Mouse (Mus musculus) kidney, adult 18-20 months (tissue): ENCODE measurements at regions not wholly inside any gene's neighbourhood (a gene's known extent, or its start where the extent isn't known, plus 50 kb on each side); places are given as distances from the start of the nearest gene placed in this dataset.

Experiments
- DNase-seq: peaks from one replicate; pipeline ENCODE4 v3.0.0; 2021

DNA sequence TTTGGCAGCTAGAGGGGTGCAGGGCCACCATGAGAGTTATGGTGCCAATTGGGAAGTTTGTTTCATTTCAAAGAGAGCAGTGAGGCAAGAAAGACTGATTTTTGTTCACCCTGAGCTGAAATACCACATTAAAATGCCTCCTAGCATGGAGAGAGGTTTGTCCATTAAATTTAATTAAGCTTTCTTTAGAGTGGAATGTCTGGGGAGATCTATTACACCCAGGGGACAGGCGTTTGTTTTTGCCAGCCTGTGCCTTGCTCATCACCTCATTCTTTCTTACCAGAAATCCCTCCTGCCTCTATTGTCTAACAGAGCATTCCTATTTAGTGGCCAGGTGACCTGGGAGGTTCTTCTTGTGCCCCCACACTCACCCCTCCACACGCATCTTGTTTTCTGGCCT lies 55.2 kb upstream of the Rcn1 start:
- DNase-seq = no peak

DNA sequence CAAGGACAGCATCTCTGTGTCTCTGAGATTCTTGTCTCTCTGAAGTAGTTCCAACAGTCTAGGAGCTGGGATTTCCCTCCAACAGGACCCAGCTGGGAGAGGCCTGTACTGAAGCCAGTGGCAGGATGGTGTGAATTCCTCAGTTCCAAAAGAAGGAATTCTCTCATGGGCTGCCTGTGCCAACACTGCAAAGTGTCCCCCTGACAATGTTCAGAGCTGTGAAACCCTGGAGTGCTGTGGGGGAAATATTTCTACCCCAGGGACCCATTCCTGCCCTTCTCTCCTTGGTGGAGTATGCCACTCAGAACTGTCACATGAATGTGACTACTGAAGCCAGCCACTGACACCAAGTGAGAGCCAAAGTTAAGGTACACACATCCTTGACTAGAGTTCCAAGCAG lies 55.7 kb upstream of the Rcn1 start:
- no peak for DNase-seq

DNA sequence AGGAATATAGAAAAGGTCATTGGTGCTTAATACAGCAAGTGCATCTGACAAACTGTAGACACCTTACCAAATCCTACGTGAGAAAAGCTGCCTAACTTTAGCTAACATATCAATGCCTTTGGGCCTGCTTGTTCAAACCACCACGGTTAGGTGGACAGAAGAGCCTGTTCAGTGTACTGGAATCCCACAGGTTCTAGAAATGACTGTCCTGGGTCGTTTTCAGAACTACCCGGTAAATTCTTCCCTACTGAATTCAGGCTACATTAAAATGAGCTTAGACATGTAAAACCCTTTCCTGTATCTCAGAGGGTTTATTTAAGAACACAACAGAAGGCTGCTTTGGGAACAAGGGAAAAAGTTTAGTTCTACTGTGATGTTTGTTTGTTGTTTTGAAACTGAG lies 59.5 kb upstream of the Rcn1 start:
- no peak for DNase-seq

DNA sequence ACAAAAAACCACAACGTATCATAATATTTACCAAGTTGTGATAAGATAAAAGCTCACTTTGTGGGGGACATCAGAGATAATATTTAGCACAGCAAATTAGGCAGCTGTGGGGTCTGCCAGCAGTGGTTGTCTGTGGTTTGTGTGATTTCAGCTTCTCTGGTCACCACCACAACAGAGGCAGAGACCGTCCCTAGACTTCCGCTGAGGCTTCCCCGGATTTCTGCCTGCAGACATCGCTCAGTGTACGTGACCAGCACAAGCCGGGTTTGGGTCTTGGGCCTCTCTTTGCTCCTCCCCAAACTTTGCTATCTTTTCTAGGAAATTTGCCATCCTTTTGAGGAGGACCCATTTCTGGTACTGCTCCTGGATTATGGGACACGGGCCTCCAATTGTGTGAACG lies 60.4 kb upstream of the Rcn1 start:
- DNase-seq = no peak

DNA sequence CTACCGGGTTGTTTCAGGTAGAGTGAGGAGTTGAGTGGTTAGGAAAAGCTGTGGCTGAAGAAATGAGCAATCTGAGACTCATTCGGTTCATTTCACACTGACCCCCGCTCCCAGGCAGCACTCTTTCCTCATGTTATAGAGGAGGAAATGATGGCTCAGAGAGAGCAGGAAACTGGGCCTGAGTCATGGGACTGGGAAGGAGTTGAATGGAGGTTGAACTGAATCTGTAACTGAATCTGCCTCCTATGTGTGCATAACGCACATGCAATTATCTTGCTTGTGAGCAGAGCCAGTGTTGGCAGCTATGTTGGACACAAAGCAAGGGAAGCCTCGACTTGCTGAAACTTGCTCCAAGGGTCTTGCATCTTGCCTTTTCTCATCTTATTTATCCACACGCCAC lies 66.5 kb upstream of the Rcn1 start:
- DNase-seq = no peak

DNA sequence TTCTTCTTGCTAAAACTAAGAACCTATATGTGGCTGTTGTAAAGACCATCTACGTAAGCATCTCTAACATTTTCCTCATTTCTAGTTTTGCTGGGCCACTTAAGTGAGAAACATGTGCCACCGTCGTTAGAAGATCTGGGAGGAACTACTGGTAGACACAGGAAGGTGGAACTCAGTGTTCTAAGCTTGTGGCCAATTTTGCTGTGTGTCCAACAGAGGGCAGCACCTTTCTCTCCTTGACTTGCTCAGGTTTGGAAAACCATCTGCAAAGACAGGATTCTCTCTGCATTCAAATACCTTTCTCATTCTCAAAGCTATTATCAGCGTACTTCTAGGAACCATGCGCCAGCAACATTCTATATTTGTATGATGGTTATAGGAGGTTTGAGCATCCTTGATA lies 69.8 kb upstream of the Rcn1 start:
- peak; percentile 18 for DNase-seq

DNA sequence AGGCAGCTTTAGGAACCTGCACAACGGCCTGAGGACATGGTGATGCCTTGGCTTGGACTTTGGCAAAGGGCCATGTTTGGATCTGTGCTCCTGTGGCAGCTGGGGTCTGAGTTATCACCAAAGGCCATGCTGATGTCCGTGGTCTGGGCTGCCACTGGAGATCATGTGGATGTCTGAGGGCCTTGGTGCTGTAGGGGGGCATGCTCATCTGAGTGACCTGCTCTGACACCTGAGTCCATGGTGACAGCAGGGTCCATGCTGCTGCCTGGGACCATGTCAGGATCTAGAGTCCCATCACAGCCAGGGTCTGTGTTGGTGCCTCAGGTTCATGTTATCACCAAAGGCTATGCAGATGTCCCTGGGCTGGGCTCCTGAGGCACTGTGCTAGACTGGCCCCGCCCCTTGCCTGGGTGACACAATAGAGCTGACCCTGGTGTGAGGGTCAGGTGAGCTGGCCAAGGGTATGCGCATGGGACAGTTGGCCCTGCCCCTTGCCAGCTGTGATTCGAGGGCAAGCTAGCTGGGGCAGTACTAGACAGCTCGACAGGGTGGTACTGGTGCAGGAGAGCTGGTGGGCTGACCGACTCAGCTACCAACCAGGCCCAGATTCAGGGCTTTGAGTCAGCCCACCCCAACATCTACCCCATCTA lies 77.0 kb upstream of the Rcn1 start:
- DNase-seq = no peak

DNA sequence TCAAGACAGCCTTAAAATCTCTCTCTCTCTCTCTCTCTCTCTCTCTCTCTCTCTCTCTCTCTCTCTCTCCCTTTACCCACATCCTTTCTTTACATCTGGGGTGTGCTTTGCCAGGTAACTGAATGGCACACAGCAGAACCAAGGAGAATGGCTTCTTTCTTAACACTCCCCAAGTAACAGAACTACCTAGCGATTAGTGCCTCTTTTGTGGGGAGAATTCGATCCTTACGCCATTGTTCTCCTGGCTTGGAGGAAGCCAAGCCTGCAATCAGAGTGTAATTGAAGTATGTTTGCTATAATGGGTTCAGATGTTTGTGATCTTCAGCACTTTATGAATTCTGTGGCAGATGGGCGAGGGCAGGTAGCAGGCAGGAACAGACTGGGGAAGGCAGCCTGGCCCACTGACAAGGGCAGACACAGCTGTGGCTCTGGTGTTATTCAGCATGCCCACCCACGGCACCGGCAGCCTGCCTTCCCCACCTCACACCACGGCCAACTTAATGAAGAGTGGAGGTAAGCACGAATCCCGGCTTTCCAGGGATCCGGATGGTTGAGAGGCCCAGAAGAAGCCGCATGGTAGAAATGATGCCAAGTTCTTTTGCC lies 83.0 kb upstream of the Rcn1 start:
- DNase-seq = no peak

DNA sequence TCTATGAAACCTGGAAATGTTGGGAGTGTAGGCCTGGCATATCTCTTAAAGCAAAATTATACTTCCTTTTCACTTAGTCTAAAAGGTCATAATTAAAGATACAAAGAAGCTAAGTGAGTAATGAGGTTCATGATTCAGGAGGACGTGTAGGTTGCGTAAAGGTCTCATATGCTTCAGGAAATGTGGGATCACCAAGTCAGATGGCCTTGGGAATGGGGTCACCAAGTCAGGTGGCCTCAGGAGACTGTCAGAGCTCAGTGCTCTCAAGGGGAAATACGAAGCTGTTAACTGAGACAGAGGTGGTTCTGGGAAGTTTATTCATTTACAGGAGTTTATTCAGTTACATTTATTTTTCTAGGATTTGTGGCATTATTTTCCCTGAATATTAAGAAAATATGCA lies 85.4 kb upstream of the Rcn1 start:
- DNase-seq = no peak

DNA sequence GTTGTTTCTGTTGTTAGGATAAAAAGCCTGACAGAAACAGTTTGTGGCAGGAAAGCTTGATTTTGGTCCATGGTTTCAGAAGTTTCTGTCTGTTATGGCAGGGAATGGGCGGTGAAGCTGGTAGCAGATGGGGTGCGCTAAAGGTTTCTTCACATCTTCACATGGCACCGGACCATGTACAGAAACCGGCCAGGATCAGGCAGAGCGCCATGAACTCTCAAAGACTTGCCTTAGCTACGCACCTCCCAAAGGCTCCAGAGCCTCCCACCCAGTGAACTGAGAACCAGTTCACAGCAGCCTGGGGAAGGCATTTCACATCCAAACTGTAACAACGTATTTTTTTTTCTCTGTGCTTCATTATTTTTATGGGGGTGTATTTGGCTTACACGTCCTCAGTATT lies 86.2 kb upstream of the Rcn1 start:
- no peak for DNase-seq

DNA sequence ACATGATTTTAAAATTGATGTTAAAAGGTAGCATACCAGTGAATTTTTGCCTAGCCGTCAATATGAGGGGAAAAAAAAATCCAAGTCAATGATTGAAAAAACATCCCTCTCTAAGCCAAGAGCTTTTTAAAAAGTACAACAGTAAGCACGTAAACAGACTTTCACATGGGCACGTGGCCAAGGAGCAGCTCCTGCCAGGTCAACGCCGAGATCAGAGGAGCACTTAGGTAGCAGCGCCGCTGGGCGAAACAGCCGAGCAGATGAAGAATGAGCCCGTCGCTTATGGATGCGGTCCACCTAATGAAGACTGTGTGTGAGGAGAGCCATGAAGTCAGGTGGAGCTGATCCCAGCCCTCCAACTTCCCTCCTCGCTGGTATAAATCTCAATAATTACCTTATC lies 96.7 kb upstream of the Rcn1 start:
- peak; percentile 77 for DNase-seq

DNA sequence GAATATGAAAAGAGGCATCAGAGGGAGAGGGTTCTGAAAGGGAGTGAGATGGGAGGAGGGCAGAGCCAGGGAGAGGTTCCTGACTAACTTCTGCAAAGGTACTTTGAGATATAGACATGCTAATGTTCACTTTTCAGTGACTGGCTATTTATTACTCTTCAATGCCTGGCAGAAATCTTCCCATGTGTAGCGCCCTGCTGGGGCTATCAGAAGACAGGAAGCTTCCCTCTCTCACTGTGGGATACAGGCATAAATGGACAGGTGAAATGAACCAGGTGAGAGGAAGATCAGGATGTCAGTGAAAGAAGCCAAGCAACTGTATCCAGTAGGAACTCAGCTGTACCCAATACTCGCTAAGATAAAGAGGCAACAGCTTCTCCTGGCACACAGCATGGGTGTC lies 105.1 kb upstream of the Rcn1 start:
- DNase-seq = no peak

DNA sequence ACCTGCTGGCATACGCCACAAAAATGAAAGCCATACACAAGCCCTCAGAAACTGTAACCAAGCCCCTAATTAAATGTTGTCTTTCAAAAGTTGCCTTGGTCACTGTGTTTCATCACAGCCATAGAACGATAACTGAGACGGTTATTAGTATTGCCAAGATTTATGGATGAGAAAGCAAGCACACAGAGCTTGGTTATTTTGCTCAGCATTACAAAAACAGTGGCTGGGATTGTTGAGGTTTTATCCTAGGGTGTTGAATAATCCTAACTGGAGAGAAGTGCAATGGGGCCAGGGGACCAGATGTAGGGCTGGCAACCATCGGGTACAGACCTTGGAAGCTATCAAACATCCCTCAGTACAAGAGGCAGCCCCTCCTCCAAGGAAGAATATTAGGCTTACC lies 106.4 kb upstream of the Rcn1 start:
- no peak for DNase-seq

DNA sequence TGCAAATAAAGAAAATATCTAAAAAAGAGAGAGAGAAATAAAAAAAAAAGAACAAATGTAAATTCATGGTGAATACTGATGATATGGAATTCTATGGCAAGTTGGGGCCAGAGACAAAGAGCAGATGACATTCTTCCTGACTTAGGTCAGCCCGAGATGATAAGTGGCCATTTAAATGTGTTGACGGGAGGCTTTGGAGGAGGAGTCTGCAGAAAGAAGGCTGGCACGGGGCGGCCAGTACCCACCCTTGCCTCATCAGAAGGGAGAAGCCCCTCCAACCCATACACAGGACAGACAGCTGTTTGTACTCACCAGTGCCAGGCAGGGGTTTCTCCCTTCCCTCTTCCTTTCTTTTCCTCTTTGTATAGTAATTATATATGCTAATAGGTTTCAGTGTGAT lies 108.0 kb upstream of the Rcn1 start:
- DNase-seq = no peak

DNA sequence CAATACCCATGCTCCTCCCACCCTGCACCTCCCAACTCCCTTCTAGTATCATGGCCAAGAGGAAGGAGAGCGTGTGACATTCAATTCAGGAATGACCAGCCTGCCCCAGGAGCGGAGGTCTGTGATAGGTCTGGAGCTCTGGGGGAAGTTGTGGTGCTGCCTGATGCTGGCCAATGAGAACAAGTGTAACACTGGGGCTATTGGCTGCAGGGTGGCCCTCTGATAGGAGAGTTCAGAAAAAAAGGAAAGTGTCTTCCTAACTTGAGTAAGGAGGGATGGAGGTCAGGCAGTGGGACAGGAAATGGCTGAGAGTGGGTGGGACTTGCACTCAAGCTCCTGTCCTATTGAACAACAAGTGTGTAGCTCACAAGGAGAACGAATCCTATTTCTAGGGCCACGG lies 111.7 kb upstream of the Rcn1 start:
- DNase-seq = no peak

DNA sequence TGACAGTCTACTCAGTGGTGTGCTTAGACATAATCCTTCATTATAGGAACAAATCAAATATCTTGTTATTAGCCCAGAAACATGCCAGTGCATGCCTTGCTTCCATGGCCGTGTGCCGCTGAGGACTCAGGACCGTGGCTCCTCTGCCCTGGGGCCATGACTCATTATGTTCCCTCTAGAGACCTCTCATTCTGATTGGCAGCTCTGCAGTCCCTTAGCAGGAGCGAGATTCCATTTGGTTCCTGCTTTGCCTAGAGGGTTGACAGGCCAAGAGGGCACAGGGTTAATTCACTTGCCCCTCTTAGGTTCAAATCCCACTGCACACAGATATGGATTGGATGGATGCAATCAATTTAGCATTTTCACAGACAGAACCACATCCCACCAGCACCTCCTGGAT lies 112.6 kb upstream of the Rcn1 start:
- no peak for DNase-seq

DNA sequence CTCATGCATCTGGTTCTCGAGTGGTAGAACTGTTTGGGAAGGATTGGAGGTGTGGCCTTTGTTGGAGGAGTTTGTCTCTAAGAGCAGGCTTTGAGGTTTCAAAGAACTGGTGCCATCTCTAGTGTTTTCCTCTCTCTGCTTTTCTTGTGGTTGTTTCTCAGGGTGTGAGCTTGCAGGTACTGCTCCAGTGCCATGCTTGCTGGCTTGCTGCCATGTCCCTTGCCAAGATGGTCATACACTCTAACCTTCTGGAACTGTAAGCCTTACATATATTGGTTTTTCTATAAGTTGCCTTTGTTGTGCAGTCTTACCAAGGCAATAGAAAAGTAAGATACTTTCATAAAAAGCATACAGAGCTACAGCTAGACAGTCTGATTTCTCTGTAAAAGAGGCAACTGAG lies 115.1 kb upstream of the Rcn1 start:
- no peak for DNase-seq

DNA sequence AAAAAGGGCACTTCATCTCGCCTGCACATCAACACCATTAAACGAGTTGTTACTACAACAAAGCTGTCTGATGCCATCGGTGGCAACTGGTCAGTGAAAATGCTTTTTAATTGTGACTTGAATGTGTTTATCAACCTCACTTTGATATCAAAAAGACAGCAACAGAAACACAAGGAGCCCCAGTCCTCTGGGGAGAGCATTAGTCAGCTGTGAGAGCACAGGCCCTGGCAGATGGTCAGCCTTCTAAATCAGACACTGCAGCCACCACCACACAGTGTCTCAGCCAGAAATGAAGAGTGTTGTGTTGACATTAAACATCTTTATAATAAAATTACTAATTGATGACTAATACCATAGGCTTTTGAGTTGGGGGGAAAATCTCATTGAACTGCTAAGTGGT lies 115.8 kb upstream of the Rcn1 start:
- no peak for DNase-seq

DNA sequence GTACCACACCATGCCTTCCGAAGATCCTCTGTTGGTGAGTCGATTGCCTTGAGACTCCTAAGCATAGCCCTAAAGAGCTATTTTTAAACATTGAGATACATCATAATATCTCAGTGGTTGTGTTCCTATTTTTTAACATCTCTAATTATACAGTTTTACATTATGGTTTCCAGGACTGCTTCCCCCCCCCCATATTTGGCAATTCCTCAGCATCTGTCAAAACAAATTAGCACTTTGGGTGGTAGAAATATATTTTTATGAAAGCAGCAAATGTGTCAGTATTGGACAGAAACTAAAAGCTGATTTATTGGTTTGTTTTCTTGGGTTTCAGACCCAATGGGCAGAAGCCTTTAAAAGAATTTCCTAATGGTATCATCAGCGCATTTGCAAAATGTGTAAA lies 116.2 kb upstream of the Rcn1 start:
- no peak for DNase-seq

DNA sequence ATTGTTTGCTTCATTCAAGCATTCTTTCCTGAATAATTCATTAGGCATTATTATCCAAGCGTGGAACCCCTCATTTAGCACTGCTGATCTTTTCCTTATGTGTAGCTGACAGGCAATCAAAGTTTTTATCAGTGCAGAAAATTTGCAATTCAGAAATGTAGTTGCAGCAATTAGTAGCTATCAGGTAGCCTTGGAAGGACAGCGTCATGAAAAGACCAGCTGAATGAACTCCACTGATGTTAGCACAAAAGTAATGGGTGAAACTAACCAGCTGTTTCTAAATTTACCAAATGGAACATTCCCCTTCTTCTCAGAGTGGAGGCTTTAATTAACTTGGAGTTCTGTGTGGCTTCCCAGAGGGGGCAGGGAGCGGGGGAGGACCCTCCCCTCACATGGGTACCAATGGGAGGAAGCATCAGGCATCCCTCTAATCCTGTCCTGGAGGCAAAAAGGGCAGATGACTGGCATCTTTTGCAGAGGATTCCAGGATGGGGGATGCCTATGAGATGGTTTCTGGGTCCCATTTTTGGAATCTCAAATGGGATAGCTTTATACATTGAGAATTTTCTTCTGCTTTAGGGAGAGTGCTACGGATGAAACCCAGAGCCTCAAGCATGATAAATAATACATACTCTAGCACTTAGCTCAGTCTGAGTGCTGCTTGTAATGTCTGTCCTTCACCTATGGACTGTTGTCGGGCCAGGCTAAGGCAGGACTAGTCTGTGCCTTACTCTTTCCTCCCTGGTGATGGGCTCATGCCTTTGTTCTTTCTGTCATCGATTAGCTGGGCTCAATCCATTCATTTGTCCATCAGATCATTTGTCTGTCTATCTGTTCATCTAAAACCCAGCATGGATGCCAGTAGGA lies 117.4 kb upstream of the Rcn1 start:
- DNase-seq = no peak

DNA sequence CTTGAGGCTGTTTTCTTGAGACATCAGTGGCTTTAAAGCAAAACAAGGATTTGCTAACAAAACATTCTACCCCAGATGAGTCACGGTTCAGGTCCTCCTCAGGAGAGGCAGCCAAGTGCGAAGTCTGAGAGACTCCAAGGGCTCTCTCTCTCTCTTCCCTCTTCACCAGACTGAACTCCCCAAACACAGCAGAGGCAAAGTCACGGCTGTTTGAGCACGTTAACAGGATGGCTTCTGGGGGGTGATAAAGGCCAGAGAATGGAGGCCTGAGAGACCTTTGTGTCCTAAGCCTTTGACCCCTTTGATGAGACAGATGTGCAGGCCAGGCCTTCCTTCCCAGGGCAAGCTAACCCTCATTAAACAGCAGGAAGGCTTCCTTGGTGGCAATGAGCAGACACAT lies 122.7 kb upstream of the Rcn1 start:
- peak; percentile 14 for DNase-seq

DNA sequence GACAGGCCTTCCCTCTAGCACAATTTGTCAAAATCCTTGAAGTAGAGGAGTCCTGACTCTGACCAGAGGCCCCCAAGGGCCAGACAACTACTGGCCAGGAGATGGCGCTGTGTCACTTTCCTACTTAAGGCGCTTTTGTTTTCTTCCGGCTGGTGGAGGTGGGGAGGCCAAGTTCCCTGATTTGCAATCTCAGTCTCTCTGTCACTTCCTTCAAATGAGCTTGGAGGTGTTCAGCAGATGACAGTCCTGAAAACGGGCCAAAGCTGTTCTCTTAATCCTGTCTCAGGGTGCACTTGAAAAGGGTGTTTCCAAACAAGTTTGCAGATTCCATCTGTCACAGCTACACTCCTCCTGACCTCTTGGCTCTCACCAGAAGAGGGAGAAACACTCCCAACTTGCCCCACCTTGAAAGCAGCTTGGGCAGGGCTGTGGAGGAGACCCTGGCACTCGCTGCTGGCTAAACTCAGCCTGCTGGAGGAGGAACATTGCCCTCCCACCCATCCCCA lies 124.2 kb upstream of the Rcn1 start:
- DNase-seq = peak; percentile 26

DNA sequence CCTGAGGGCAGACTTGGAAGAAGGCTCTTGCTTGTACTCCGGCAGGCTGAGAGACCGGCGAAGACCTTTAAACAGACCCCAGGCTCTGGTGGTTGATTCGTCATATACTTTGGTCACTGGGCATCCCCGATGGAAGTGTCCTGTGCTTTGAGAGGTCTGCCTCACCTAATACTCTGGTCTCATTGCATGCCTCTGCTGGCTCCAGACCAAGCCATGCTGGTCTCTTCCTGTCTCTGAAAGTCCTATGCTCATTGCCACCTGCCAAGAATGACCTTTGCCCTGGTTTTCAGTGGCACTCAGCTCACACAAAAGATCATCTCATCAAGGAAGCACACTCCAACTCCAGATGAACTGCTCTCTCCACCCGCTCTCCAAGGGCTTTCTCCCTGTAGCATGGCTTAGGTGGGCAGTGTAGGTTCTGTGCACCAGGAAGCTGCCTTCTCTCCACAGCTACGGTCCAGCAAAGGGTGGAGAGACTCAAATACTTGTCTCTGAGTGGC lies 126.0 kb upstream of the Rcn1 start:
- DNase-seq = no peak

DNA sequence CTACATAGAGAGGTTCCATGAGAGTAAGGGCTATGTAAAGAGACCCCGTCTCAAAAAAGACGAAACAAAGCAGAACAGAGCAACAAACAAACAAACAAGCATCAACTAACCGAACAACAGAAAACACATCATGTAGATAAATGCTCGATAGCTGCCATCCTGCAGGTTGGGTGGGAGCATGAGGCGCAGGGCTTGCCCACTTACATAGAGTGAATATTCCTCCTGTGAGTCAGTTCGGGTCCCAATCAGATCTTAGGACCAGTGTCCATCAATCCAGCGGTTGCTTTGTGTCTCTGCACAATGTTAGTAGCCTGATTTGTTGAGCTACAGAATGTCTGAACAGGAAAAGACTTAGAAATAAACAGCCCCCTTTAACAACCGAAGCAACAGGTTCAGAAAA lies 129.4 kb upstream of the Rcn1 start:
- no peak for DNase-seq
